Mouse (Mus musculus): Measurements from ENCODE around the gene Scrg1. TPM values are rescaled to one million over a fixed set of nuclear protein-coding genes. Genes with fewer than 3 reads are reported as not detected.
"Not testable (repeated sequence)": the region's sequence is repeated elsewhere in the genome, so short reads cannot be mapped to it uniquely, and the experiment has no call there.

The Scrg1 gene
- total and polyA plus RNA-seq, 2 experiments: not detected

DNA sequence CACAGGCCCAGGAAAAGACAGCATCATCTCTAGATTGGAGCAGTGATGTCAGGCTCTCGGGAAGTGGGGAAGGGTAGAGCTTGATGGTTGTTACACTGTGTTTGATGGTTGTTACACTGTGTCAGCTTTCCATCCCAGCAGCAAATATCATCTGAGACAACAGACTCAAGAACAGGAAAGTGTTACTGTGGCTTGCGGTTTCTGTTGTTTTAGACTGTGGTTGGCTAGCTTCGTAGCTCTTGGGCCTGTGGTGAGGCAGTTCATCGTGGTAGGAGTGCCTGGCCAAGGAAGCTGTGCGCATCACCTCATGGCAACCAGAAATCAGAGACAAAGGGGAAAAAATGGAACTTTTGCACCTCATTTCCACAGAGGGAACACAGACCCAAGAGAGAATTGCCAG, 38.9 kb upstream of the Scrg1 start:
- no peak overlapping the region for H3K4me3 ChIP-seq (ENCODE audit: insufficient read depth, low read depth, low read length)
- no peak overlapping the region for H3K27ac ChIP-seq (replicated peaks; ENCODE audit: insufficient read depth, low read depth, low read length)
- no peaks in the 10 kb centered on the region for H3K4me1 ChIP-seq (ENCODE audit: control insufficient read depth, insufficient read depth, low read length)
- WGBS: 91% methylated on average over 5 of the region's 5 CpGs
- no peak overlapping the region for H3K9ac ChIP-seq (ENCODE audit: low read depth, low read length)
- no peak for DNase-seq (ENCODE audit: extremely low read depth, low read depth, low spot score)
- H3K36me3 ChIP-seq (ENCODE audit: control insufficient read depth, insufficient read depth, low read length): no peaks in the 10 kb centered on the region
- no peaks in the 10 kb centered on the region for H3K27me3 ChIP-seq (ENCODE audit: control insufficient read depth, insufficient read depth, low read length)
- TF ChIP-seq POLR2A (IDR thresholded peaks at IDR 0.05; ENCODE audit: extremely low read depth, insufficient read depth, low read length): no peak
- TF ChIP-seq CTCF (IDR thresholded peaks at IDR 0.05; ENCODE audit: low read depth, low read length): no peak
- no peaks in the 10 kb centered on the region for H3K79me2 ChIP-seq (ENCODE audit: control insufficient read depth, insufficient read depth, low read length)

DNA sequence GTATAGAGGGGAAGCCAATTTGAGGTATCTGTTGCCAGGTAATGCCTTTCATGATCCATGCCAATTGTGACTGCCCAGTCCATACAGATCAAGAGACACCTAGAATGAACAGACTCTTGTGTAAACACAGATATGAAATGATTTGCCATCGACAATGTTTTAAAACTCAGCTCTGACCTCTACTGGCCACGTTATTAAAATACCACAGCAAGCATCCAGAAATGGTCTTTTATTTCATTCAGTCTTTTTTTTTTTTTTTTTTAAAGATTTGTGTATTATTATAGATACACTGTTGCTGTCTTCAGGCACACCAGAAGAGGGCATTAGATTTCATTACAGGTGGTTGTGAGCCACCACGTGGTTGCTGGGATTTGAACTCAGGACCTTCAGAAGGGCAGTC, 29.6 kb upstream of the Scrg1 start:
- Histone ChIP-seq H3K9ac (ENCODE audit: low read depth, low read length) (no peak overlapping the region), H3K27ac (replicated peaks; ENCODE audit: insufficient read depth, low read depth, low read length) (no peak overlapping the region), H3K4me1 (ENCODE audit: control insufficient read depth, insufficient read depth, low read length) (peaks cover 3% of the 10 kb centered on the region; the same call in 1 of the 2 replicates), H3K79me2 (ENCODE audit: control insufficient read depth, insufficient read depth, low read length) (no peaks in the 10 kb centered on the region), H3K27me3 (ENCODE audit: control insufficient read depth, insufficient read depth, low read length) (no peaks in the 10 kb centered on the region), H3K36me3 (ENCODE audit: control insufficient read depth, insufficient read depth, low read length) (no peaks in the 10 kb centered on the region), H3K4me3 (ENCODE audit: insufficient read depth, low read depth, low read length) (no peak overlapping the region)
- 17% methylated on average over 3 of the region's 3 CpGs for WGBS
- TF ChIP-seq CTCF (IDR thresholded peaks at IDR 0.05; ENCODE audit: low read depth, low read length) (no peak), POLR2A (IDR thresholded peaks at IDR 0.05; ENCODE audit: extremely low read depth, insufficient read depth, low read length) (no peak)
- DNase-seq (ENCODE audit: extremely low read depth, low read depth, low spot score): peak; percentile 13

DNA sequence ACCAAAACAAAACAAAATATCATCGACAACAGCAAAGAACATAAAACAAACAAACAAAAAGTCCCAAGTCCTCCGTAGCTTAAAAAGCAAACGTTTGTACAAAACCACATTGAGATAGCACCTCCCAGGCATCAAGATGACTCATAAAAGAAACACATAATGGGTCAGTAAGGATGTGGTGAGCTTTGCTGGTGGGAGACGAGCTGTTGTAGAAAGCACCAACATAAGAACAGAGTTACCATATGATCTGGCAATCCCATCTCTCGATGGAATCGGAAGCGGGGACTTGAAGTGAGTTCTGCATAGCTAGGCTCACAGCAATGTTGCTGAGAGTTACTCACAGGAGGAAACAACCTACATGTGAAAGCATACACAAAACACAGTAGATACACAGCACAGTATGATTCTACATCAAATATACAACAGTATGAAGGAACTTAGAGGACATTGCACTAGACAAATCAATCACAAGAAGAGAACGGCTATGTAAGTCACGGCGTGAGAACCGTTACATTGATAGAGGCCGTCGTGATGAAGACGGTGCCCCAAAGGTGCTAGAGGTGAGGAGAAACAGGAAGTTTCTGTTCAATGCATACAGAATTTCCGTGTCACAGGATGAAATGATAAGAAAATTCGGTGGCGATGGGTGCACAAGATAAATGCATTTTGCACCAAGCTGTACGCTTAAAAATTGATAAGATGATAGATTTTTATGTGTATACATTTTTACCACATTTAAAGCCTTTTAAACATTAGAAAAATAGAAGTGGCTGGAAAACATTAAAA, 27.9 kb upstream of the Scrg1 start:
- TF ChIP-seq CTCF (IDR thresholded peaks at IDR 0.05; ENCODE audit: low read depth, low read length) (no peak), POLR2A (IDR thresholded peaks at IDR 0.05; ENCODE audit: extremely low read depth, insufficient read depth, low read length) (no peak)
- Histone ChIP-seq H3K27me3 (ENCODE audit: control insufficient read depth, insufficient read depth, low read length) (no peaks in the 10 kb centered on the region), H3K9ac (ENCODE audit: low read depth, low read length) (no peak overlapping the region), H3K79me2 (ENCODE audit: control insufficient read depth, insufficient read depth, low read length) (no peaks in the 10 kb centered on the region), H3K27ac (replicated peaks; ENCODE audit: insufficient read depth, low read depth, low read length) (no peak overlapping the region), H3K4me1 (ENCODE audit: control insufficient read depth, insufficient read depth, low read length) (peaks cover 3% of the 10 kb centered on the region; the same call in 1 of the 2 replicates), H3K4me3 (ENCODE audit: insufficient read depth, low read depth, low read length) (no peak overlapping the region), H3K36me3 (ENCODE audit: control insufficient read depth, insufficient read depth, low read length) (no peaks in the 10 kb centered on the region)
- DNase-seq (ENCODE audit: extremely low read depth, low read depth, low spot score): peak; percentile 4
- WGBS: 62% methylated on average over 18 of the region's 18 CpGs

DNA sequence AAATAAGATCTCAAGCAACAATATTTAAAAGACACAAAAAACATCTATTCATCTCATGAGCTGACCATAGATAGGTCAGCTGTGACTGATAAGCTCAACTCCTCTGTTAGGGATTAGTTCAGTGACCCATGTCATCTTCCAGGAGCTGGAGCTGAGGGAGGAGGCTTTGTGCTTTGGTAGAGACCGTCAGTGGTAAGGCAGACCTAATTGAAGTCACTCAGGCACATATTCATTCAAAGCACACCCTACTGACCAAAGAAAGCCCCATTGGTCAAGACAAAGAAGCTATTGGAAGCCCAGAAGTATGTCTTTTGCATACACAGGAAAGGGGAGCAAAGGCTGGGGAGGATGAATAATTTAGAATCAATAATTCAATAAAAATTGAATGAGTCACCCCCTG, 27.2 kb upstream of the Scrg1 start:
- Histone ChIP-seq H3K4me3 (ENCODE audit: insufficient read depth, low read depth, low read length) (no peak overlapping the region), H3K79me2 (ENCODE audit: control insufficient read depth, insufficient read depth, low read length) (no peaks in the 10 kb centered on the region), H3K27ac (replicated peaks; ENCODE audit: insufficient read depth, low read depth, low read length) (no peak overlapping the region), H3K27me3 (ENCODE audit: control insufficient read depth, insufficient read depth, low read length) (no peaks in the 10 kb centered on the region), H3K4me1 (ENCODE audit: control insufficient read depth, insufficient read depth, low read length) (peaks cover 3% of the 10 kb centered on the region; the same call in 1 of the 2 replicates), H3K36me3 (ENCODE audit: control insufficient read depth, insufficient read depth, low read length) (no peaks in the 10 kb centered on the region), H3K9ac (ENCODE audit: low read depth, low read length) (no peak overlapping the region)
- TF ChIP-seq CTCF (IDR thresholded peaks at IDR 0.05; ENCODE audit: low read depth, low read length) (no peak), POLR2A (IDR thresholded peaks at IDR 0.05; ENCODE audit: extremely low read depth, insufficient read depth, low read length) (no peak)
- no peak for DNase-seq (ENCODE audit: extremely low read depth, low read depth, low spot score)
- 23% methylated on average over 1 of the region's 1 CpGs for WGBS

DNA sequence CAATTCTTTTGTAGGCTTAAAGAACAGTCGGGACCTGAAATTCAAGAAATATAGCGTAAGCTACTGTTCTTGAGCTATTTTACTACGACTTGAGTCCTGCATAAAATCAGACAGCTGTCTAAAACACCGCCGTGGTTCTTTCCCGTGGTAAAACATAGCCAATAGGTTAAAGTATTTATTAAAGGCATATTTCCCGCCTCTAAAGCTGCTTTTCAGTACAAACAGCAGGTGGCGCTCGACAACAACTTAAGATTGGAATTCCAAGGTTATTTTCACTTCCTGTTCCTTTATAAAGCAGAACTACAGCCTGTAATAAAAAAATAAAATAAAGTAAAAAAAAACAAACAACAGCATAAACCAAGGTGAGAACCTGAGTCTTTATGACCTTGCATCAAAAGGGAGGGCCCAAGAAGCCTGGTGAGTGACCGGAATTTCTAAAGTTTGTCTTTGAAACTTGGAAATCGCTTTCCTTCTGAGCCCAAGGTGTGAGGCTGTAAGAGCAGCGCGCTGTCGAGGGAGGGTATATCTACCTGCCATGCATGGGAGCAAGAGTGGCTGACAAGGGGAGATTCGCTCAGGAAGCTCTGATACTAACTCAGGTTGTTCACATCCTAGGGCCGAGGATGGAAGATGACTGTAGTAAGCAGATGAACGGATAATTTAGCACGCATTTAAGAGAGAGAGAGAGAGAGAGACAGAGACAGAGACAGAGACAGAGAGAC, 26.4 kb upstream of the Scrg1 start:
- DNase-seq (ENCODE audit: extremely low read depth, low read depth, low spot score): peak; percentile 66
- Histone ChIP-seq H3K4me1 (ENCODE audit: control insufficient read depth, insufficient read depth, low read length) (peaks cover 3% of the 10 kb centered on the region; the same call in 1 of the 2 replicates), H3K9ac (ENCODE audit: low read depth, low read length) (no peak overlapping the region), H3K36me3 (ENCODE audit: control insufficient read depth, insufficient read depth, low read length) (no peaks in the 10 kb centered on the region), H3K4me3 (ENCODE audit: insufficient read depth, low read depth, low read length) (no peak overlapping the region), H3K27ac (replicated peaks; ENCODE audit: insufficient read depth, low read depth, low read length) (no peak overlapping the region), H3K27me3 (ENCODE audit: control insufficient read depth, insufficient read depth, low read length) (no peaks in the 10 kb centered on the region), H3K79me2 (ENCODE audit: control insufficient read depth, insufficient read depth, low read length) (no peaks in the 10 kb centered on the region)
- no peak for TF ChIP-seq POLR2A (IDR thresholded peaks at IDR 0.05; ENCODE audit: extremely low read depth, insufficient read depth, low read length)
- peak; percentile 34; the same call in 1 of the 2 replicates for TF ChIP-seq CTCF (IDR thresholded peaks at IDR 0.05; ENCODE audit: low read depth, low read length)
- WGBS: 37% methylated on average over 18 of the region's 18 CpGs

DNA sequence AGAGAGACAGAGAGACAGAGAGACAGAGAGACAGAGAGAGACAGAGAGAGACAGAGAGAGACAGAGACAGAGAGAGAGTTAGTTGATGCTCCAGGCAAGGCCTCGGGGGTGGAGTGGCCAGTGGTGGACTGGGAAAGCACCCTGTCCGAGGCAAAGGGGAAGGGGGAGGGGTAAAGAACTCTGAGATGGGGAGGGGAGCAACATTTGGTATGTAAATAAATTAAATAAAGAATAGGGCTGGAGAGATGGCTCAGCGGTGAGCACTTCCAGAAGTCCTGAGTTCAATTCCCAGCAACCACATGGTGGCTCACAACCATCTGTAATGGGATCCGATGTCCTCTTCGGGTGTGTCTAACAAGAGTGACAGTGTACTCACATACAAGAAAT, 25.8 kb upstream of the Scrg1 start:
- H3K4me1 ChIP-seq (ENCODE audit: control insufficient read depth, insufficient read depth, low read length); H3K9ac ChIP-seq (ENCODE audit: low read depth, low read length); H3K27ac ChIP-seq (replicated peaks; ENCODE audit: insufficient read depth, low read depth, low read length); H3K79me2 ChIP-seq (ENCODE audit: control insufficient read depth, insufficient read depth, low read length); DNase-seq (ENCODE audit: extremely low read depth, low read depth, low spot score); H3K27me3 ChIP-seq (ENCODE audit: control insufficient read depth, insufficient read depth, low read length); H3K36me3 ChIP-seq (ENCODE audit: control insufficient read depth, insufficient read depth, low read length); H3K4me3 ChIP-seq (ENCODE audit: insufficient read depth, low read depth, low read length): not testable (repeated sequence)
- 60% methylated on average over 5 of the region's 5 CpGs for WGBS
